15 mouse cellular contexts compared by ENCODE assay signal in genomic region chr9:104328655-104329054, GRCm38 (mm10).
"Had no signal": no experiment of that assay in that cellular context is flagged by ENCODE, and none has a peak within 500 bp of the region (broad histone marks: within the 10 kb centered on the region; RNA-seq: fewer than 3 reads in every experiment).

No protein-coding gene starts in this region.

- H3K4me1 ChIP-seq: limb, embryonic 12.5 days; lung, embryonic 15.5 days; midbrain, embryonic 10.5 days; neural tube, embryonic 15.5 days had no signal

- H3K27me3 ChIP-seq: limb, embryonic 12.5 days; lung, embryonic 15.5 days; neural tube, embryonic 15.5 days had no signal

- H3K27ac ChIP-seq: kidney, postnatal 0 days; limb, embryonic 12.5 days; liver, embryonic 14.5 days; lung, embryonic 15.5 days; midbrain, embryonic 10.5 days; neural tube, embryonic 15.5 days had no signal

- H3K4me3 ChIP-seq: limb, embryonic 12.5 days; lung, embryonic 15.5 days; midbrain, embryonic 10.5 days; myocyte; neural tube, embryonic 15.5 days had no signal

- DNase-seq: kidney, adult 11 months; kidney, adult 9 months; kidney, postnatal 36 days; layer of hippocampus, adult 9-11 months; layer of hippocampus, postnatal 36 days; midbrain, embryonic 14.5 days; thymus, adult 18-20 months; thymus, postnatal 14 days had no signal
